ENCODE assay signal across 21 mouse cellular contexts in the genomic region with DNA sequence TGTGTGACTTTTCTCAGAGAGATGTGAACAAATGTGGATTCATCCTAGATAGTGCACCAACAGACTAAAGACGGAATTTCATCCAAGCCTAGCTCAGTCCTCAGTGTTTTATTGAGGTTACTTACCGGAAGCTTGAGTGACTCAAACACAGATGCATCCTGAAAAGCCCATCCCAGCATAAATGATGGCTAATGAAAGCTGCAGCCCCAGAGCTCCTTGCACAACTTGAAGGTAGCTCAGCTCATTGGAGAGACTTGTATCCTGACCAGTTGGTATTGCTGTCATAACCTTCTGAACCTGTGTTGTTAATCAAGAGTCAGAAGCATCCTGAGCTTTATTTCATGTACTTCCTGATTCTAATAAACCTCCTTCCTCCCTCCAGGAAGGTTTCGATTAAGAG.
DNase-seq lines count a peak whose midpoint lies in the region; ATAC-seq lines count a peak whose summit lies in the region.
"Had no signal": no experiment of that assay in that cellular context is flagged by ENCODE, and none has a peak within 500 bp of the region (broad histone marks: within the 10 kb centered on the region; RNA-seq: fewer than 3 reads in every experiment).

No protein-coding gene starts in this region.

- no peak overlapping the region for H3K27ac ChIP-seq in heart, embryonic 12.5 days (ENCODE audit: poor library complexity, severe bottlenecking)
- H3K27ac ChIP-seq: embryonic facial prominence, embryonic 12.5 days; forebrain, embryonic 15.5 days; heart, embryonic 10.5 days; heart, embryonic 15.5 days; hindbrain, embryonic 10.5 days; hindbrain, embryonic 14.5 days; intestine, embryonic 15.5 days had no signal

- H3K27me3 ChIP-seq in heart, embryonic 12.5 days (replicated peaks), result no peaks in the 10 kb centered on the region
- H3K27me3 ChIP-seq: CH12.LX; embryonic facial prominence, embryonic 12.5 days; forebrain, embryonic 15.5 days; heart, embryonic 15.5 days; intestine, embryonic 15.5 days had no signal

- 73% methylated on average over 3 of the region's 3 CpGs for WGBS in heart, embryonic 12.5 days

- H3K36me3 ChIP-seq in heart, embryonic 12.5 days, result no peaks in the 10 kb centered on the region
- H3K36me3 ChIP-seq: embryonic facial prominence, embryonic 12.5 days; forebrain, embryonic 15.5 days; heart, embryonic 10.5 days; heart, embryonic 15.5 days; hindbrain, embryonic 10.5 days; intestine, embryonic 15.5 days had no signal

- H3K9ac ChIP-seq in heart, embryonic 12.5 days, result no peak overlapping the region
- H3K9ac ChIP-seq: embryonic facial prominence, embryonic 12.5 days; forebrain, embryonic 15.5 days; heart, embryonic 15.5 days; hindbrain, embryonic 14.5 days; intestine, embryonic 15.5 days had no signal

- peak; percentile 87 for DNase-seq in heart, adult 11 months
- DNase-seq in kidney, postnatal 14 days, result peak; percentile 7
- DNase-seq in kidney, adult 9 months, result no peak
- DNase-seq in adrenal gland, postnatal 36 days, result no peak
- no peak for DNase-seq in c-Kit-positive CD71-positive TER-119-positive erythroid progenitor cells, embryonic 14.5 days (ENCODE audit: low spot score)
- DNase-seq: adrenal gland, adult 2 months; adrenal gland, postnatal 25 days; cerebellum, adult 11 months; cerebellum, adult 8-10 months had no signal

- H3K4me3 ChIP-seq in heart, embryonic 12.5 days, result no peak overlapping the region
- H3K4me3 ChIP-seq: embryonic facial prominence, embryonic 12.5 days; forebrain, embryonic 15.5 days; heart, embryonic 10.5 days; heart, embryonic 15.5 days; hindbrain, embryonic 10.5 days; intestine, embryonic 15.5 days had no signal

- no peaks in the 10 kb centered on the region for H3K9me3 ChIP-seq in heart, embryonic 12.5 days (replicated peaks)
- H3K9me3 ChIP-seq: embryonic facial prominence, embryonic 12.5 days; forebrain, embryonic 15.5 days; heart, embryonic 10.5 days; heart, embryonic 15.5 days; hindbrain, embryonic 10.5 days; intestine, embryonic 15.5 days had no signal

- no peak overlapping the region for H3K4me2 ChIP-seq in heart, embryonic 12.5 days
- H3K4me2 ChIP-seq: embryonic facial prominence, embryonic 12.5 days; forebrain, embryonic 15.5 days; heart, embryonic 15.5 days; hindbrain, embryonic 14.5 days; intestine, embryonic 15.5 days had no signal

- 0 out of 2 replicates have a peak, but pooled peaks cover 4% of the 10 kb centered on the region for H3K4me1 ChIP-seq in heart, embryonic 12.5 days (replicated peaks)
- H3K4me1 ChIP-seq: embryonic facial prominence, embryonic 12.5 days; forebrain, embryonic 15.5 days; heart, embryonic 10.5 days; hindbrain, embryonic 10.5 days; intestine, embryonic 15.5 days had no signal

- ATAC-seq in heart, embryonic 12.5 days (ENCODE audit: insufficient number of reproducible peaks, low FRiP score), result no peak
- peak; percentile 10 to 49; a peak in 3 of 4 replicates for ATAC-seq in hematopoietic stem cell, adult 5-6 weeks (replicated peaks in 1 of 2; ENCODE audit: insufficient read depth in 1 of 2, low FRiP score in 2 of 2, low TSS enrichment in 1 of 2, low read depth in 1 of 2, poor library complexity in 2 of 2, severe bottlenecking in 2 of 2)
- ATAC-seq: activated CD4-positive, CD25-positive, alpha-beta regulatory T cell, adult 4 months; forebrain, embryonic 15.5 days; intestine, embryonic 15.5 days; Patski had no signal

Comparison
In these comparisons a context has a peak if more than half of its experiments do, and no peak if none do; other contexts are left out.
1. DNase-seq: peak in heart, adult 11 months (single experiment) and kidney, postnatal 14 days (single experiment); none in kidney, adult 9 months (single experiment), adrenal gland, postnatal 36 days (0 of 2) and c-Kit-positive CD71-positive TER-119-positive erythroid progenitor cells, embryonic 14.5 days (single experiment).